Mouse (Mus musculus): ENCODE data around the gene Myo16.

- TF ChIP-seq CTCF (IDR thresholded peaks at IDR 0.05; ENCODE audit: insufficient read depth, low read depth, low read length), result no peak
- no peak for TF ChIP-seq POLR2A (IDR thresholded peaks at IDR 0.05; ENCODE audit: insufficient read depth, low read depth, low read length)
Observed at GRCm38 (mm10) chr8:10625262-10625661, 471.6 kb downstream of the Myo16 start.
